Mouse (Mus musculus) brown adipose tissue, adult 24 weeks (tissue): ENCODE measurements around the gene Fgf5. TPM values are rescaled to one million over a fixed set of nuclear protein-coding genes. Genes with fewer than 3 reads are reported as not detected.

Experiments used
- H3K27ac ChIP-seq: fragments of 200-500 bp; replicated peaks from 2 replicates; pipeline ENCODE4 v1.5.1; 2012; ENCODE audit warnings: low read depth, mild to moderate bottlenecking, low read length
- H3K4me1 ChIP-seq: fragments of 200-500 bp; 2 replicates; pipeline ENCODE4 v1.6.1; 2012; ENCODE audit warnings: low read length, mixed read lengths; ENCODE audit not compliant: control insufficient read depth, insufficient read depth, insufficient read length
- H3K4me3 ChIP-seq: fragments of 200-500 bp; 2 replicates; pipeline ENCODE4 v1.5.1; 2012; ENCODE audit warnings: low read depth, mild to moderate bottlenecking, low read length, moderate library complexity; ENCODE audit not compliant: insufficient read depth
- polyA plus RNA-seq: library from polyadenylated mRNA; stranded (reverse); fragments of >200 nt; gene quantifications from 2 replicates; pipeline ENCODE4 v1.2.4, GENCODE M21; 2012; ENCODE audit not compliant: missing spikeins, insufficient read depth, insufficient read length

Fgf5 gene
- polyA plus RNA-seq: not detected in 2 replicates

DNA sequence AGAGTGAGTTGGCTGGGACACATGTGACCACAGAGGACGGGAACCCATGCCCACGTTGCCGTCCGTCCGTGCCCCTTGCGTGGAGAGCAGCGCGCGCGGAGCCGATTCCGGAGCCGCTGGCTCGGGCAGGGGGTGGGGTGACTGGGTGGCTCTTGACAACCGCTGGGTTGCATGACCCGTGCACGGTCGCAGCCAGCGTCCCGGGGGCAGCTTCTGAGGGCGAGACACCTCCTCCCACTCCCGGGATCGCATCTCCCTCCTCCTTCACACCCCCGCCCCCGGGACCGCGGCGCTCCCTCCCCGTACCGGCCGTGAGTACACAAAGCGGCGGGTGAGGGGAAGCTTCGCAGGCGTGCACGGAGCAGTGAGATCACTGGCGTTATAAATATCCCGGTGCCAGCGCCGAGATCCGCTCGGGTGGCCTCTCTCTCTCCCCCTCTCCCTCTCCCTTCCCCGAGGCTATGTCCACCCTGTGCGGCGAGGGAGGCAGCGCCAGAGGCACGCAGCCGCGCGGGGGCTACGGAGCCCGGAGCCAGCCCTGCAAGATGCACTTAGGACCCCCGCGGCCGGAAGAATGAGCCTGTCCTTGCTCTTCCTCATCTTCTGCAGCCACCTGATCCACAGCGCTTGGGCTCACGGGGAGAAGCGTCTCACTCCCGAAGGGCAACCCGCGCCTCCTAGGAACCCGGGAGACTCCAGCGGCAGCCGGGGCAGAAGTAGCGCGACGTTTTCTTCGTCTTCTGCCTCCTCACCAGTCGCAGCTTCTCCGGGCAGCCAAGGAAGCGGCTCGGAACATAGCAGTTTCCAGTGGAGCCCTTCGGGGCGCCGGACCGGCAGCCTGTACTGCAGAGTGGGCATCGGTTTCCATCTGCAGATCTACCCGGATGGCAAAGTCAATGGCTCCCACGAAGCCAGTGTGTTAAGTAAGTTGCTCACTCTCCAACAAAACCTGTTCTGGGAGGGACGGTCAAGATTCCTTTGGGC is at the start of gene Fgf5:
Gene Fgf5, plus strand, starts transcription at position 347 of the 984 bp plus-strand sequence.
- Histone ChIP-seq H3K27ac (no peak within 1 kb of the TSS), H3K4me1 (no peaks in the 10 kb centered on the region; the same call in 1 of the 2 replicates), H3K4me3 (peak within 1 kb of the TSS; percentile 29; the same call in 1 of the 2 replicates)

DNA sequence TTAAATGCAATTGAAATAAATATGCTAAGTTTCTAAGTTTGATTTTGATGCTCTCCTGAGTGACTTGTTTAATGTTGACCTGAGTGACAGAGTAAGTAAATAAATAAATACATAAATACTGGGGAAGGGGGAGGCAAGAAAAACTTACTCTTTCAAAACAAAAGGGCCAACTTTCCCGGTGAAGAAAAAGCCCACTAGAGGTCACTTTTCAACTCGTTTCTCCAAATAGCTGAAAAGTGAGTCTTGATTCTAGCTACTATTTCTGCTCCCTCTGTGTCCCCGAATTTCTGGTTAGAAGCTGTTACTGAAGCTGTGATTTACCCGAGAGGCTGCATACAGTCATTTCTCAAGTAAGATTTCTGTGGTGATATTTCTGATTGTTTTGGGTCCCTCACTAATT is 41.5 kb upstream of the Fgf5 start:
- Histone ChIP-seq H3K4me1 (no peaks in the 10 kb centered on the region), H3K4me3 (no peak overlapping the region), H3K27ac (no peak overlapping the region)

DNA sequence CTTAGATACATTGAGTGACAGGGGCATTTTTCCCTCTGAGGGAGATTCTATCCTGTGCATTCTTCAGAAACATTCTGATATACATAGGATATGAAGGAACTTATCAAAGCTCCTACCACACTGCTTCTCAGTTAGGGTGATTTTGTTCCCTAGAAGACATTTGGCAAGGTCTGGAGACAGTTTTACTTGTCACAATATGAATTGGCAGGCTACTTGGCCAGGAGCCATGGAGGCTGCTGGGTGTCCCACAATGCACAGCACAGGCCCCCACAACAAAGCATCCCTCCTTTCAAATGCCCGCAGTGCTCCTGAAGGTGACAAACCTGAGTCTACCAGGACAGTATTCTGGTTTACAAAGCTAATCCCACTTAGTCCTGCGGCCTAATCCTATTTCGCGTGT is 32.0 kb upstream of the Fgf5 start:
- Histone ChIP-seq H3K4me3 (no peak overlapping the region), H3K27ac (no peak overlapping the region), H3K4me1 (no peaks in the 10 kb centered on the region)

DNA sequence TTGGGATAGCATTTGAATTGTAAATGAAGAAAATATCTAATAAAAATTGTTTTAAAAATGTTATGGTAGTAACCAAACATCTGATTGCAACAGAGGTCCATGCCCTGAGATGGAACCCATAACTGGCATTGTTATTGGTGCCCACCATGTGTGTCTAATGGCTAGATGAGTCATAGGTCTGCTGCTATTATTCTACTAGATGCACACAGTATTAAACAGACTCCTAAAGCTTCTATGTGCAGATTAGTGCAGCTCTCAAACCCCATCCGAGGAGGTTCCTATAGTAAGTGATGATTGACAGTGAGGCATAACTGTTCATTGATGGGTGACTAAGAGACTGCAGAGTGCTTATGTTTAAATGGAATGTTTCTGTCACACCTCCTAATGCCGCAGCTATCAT is 27.3 kb upstream of the Fgf5 start:
- no peak overlapping the region for H3K4me3 ChIP-seq
- no peak overlapping the region for H3K27ac ChIP-seq
- H3K4me1 ChIP-seq: no peaks in the 10 kb centered on the region

DNA sequence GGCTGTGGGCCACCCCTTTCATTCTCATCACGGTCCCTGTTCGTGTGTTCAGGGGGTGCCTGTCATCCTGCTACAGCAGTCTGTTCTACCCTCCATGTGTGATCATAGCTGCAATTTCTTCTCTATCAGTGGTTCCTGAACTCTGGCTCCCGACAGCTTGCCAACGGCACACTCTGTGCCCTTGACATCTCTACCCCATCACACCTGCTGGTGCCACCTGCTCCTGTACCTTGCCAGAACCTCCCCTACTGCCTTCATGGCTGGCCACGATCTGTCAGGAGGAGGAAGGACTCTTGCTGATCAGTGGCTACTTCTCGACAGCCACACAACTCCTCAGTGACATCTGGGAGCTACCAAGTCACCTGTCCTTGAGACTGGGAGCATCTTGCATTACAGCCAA is 24.5 kb upstream of the Fgf5 start:
- Histone ChIP-seq H3K4me3 (no peak overlapping the region), H3K27ac (no peak overlapping the region), H3K4me1 (no peaks in the 10 kb centered on the region)

DNA sequence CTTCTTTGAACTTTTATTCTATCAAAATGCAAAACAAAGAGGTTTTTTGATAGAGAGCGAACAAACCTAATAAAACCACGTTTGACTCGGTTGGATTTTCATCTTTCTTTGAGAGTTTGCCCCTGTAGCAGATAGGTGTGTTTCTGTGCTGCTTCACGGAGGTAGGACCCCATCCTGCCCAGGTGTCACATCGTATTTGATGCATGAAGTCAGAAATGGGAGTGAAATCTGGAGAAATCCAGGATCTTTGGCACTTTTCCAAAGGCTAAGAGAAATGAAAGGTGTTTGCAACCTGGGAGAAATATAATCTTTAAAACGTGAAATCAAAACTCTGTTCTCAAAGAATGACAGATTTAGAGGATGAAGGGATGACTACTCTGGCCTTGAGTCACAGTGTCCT is 15.5 kb upstream of the Fgf5 start:
- Histone ChIP-seq H3K4me3 (no peak overlapping the region), H3K4me1 (no peaks in the 10 kb centered on the region), H3K27ac (no peak overlapping the region)

DNA sequence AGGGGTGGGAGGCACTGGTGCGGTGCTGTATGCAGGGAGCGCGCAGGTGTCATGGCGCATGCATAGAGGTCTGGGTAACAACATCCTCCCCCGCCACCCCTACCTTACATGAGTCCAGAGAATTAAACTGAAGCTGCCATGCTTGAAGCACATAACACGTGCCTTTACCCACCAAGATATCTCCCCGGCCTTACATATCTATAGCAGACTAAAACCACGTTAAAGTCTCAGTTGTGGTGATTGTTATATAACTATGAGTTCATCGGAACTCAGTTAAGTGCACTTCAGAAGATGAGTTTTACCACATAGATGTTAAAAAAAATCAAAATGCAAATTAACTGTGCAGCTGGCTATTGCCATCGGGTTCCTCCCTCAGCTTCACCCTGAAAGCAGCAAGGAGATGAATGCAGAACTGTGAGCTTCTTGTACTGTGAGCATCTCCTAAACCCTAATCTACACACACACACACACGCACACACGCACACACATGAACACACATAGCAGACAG is 12.6 kb upstream of the Fgf5 start:
- no peak overlapping the region for H3K27ac ChIP-seq
- H3K4me3 ChIP-seq: no peak overlapping the region
- H3K4me1 ChIP-seq: no peaks in the 10 kb centered on the region

DNA sequence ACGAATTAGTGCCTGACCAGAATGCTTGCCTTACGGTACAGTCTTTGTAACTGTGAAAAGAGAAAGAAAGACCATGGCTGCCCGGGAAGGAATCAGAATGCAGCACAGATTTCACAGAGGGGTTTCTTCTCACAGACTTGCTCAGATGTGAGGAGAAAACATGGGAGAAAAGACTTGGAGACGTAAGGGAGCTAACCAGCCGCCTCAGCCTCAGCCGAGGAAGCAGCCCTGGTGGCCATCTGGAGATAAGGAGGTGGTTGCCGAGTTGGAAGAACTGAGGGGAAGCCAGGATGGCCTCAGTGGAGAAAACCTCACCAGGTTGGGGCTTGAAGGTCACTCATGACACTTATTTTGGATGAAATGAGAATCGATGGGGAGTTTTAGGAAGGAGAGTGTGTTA is 8.7 kb upstream of the Fgf5 start:
- H3K4me3 ChIP-seq: no peak overlapping the region
- H3K27ac ChIP-seq: no peak overlapping the region
- H3K4me1 ChIP-seq: no peaks in the 10 kb centered on the region

DNA sequence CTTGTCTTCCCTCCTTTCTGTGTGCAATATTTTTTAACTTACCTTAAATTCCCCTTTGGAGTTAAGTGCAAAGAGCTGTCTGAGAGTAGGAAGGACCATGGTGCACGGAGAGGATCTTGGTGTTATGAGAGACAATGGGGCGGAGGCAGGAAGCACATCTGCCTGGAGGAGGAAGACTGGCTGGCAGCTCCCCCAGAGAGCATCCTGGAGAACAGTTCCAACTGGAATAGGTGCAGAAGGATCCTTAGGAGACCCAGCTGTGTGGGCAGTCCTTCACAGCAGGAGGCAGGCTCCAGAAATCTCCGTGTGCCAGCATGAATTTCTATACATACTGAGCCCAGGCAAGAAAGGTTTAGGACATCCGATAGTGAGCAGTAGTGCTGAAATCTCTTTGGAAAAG is 8.0 kb upstream of the Fgf5 start:
- H3K4me3 ChIP-seq: no peak overlapping the region
- H3K4me1 ChIP-seq: no peaks in the 10 kb centered on the region
- H3K27ac ChIP-seq: no peak overlapping the region

DNA sequence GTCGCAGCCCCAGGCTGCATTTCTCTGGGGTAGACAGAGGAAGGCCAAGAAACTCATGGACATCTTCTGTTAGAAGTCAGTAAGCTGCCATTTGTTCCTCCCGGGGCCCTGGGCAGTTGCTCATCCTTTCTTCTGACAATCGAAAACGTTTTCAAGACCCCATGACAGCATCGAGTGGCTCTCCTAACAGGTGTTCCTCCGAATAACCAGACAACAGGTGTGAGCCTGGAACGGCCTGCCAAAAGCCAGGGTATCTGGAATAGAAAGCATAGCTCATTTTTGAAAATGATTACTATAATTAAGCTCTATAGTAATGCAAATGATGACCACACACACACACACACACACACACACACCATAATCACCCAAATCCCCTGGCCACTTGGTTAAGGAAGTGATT is 7.2 kb upstream of the Fgf5 start:
- Histone ChIP-seq H3K27ac (no peak overlapping the region), H3K4me3 (no peak overlapping the region), H3K4me1 (no peaks in the 10 kb centered on the region)

DNA sequence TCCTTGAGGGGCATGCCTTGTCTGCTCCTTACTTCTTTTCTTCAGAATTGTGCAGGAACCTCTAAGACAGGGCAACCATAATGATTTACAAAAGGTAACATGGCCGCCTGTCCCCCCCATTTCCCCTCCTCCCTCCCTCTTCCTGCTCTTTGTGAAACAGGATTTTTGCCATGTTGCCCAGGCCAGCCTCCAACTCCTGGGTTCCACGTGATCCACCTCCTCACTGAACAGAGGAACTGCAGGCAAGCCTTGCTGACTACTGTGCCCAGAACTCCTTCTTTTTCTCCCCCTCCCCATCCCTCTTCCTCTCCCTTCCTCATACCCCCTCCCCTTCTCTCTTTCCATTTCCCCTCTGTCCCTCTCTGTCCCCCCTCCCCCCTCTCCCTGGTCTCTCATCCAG is 6.5 kb upstream of the Fgf5 start:
- H3K27ac ChIP-seq: no peak overlapping the region
- H3K4me1 ChIP-seq: no peaks in the 10 kb centered on the region
- no peak overlapping the region for H3K4me3 ChIP-seq

DNA sequence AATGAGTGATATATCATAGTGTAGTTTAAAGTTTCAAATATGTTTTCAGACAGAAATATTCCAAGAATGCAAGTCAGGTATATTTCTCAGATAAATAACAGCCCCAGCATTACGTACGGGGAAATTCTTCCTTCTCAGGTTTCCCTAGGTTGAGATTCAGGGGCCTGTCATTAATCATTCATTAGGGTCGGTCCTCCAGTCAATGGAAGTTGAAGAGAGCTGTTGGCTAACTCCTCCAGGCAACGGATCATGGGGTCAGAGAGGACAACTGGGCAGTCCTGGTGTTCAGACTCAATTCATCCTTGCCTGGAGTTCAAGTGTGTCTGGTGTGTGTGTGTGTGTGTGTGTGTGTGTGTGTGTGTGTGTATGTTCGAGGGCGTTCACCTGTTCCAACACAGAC is 837 bp upstream of the Fgf5 start:
- no peaks in the 10 kb centered on the region; the same call in 1 of the 2 replicates for H3K4me1 ChIP-seq
- H3K27ac ChIP-seq: no peak overlapping the region
- H3K4me3 ChIP-seq: no peak overlapping the region

DNA sequence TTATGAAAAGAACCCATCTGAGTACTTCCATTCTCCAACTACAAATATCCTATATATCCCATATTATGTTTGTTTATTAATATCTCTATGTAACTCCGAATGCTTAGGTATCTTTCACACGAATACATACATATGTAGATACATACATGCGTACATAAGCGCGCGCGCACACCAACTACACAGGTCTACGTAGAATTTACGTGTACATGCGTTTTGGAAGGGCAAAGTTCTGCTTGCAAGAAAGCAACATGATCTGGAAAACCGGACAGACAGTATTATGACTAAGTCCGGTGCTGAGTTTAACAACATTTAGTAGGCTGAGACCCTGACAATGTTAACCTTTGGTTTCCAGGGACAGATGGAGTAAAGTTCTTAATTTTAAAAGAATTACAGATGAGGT is 1.2 kb downstream of the Fgf5 start:
- H3K27ac ChIP-seq: no peak overlapping the region
- H3K4me3 ChIP-seq: no peak overlapping the region
- H3K4me1 ChIP-seq: no peaks in the 10 kb centered on the region; the same call in 1 of the 2 replicates

DNA sequence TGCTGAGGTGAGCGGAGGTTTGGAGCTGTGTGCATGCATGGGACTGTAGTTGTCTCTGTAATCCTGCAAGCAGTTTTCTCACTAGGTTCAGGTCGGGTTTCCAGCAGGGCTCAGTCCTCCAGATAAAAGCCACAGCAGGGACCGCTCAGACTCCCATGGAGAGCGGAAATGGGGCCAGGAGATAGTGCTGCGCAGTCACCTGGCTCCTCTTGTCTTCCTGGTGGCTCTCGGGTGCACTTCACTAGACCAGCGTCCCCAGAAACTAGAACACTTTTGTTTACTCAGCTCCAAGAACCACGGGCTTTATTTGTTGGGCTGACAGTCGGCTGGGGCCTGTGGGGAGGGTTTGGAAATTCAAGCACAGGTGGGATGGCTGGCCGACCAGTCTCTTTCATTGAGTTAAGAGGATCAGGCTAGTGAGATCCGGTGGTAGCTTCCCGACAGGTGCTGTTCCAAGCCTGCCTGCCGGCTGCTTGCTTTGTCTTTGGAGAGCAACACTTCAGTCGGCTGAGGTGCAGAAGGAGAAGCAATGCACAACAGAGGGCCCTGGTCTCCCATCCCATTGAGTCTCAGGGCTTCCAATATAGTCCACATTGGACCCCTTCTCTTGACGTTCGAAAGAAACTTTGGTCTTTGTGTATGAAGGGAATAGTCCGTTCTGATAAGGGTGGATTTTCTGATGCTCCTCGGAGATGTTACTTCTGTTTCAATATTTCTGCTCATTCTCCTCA is 1.9 kb downstream of the Fgf5 start:
- H3K4me3 ChIP-seq: no peak overlapping the region

DNA sequence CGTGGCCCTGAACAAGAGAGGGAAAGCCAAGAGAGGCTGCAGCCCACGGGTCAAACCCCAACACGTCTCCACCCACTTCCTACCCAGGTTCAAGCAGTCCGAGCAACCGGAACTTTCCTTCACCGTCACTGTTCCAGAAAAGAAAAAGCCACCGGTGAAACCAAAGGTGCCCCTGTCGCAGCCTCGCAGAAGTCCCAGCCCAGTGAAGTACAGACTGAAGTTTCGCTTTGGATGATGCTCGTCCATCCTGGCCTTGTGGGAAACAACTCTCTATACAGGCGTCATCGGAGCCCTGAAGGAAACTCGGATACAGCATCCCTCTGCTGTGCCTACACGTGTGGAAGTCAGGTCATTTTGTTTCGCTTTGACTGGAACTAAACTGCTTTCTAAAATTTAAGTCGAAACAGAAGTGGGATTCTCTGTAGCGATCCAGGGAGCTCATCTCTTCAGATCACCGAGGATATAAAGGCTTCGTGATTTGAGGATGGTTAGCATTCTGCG is 21.4 kb downstream of the Fgf5 start:
- Histone ChIP-seq H3K4me3 (no peak overlapping the region), H3K27ac (no peak overlapping the region), H3K4me1 (no peaks in the 10 kb centered on the region)

More for the DNA sequence above, 1.9 kb downstream of the Fgf5 start:
- no peak overlapping the region for H3K27ac ChIP-seq
- no peaks in the 10 kb centered on the region; the same call in 1 of the 2 replicates for H3K4me1 ChIP-seq
